Mouse (Mus musculus) left cerebral cortex, adult 9 months (tissue): Measurements from ENCODE around the gene Smagp.
A peak's percentile ranks its signal among the peaks of the same experiment; 100 is the strongest.

Source experiments
- DNase-seq, 2 experiments: peaks; one replicate each; pipeline ENCODE4 v3.0.0; 2022; ENCODE audit warnings: low spot score in 2 of 2

The Smagp gene

GRCm38 (mm10) chr15:100636700-100637501 lies at the start of gene Smagp:
TSS of gene Smagp (minus strand) at chr15:100636940.
- no peak for DNase-seq

DNA sequence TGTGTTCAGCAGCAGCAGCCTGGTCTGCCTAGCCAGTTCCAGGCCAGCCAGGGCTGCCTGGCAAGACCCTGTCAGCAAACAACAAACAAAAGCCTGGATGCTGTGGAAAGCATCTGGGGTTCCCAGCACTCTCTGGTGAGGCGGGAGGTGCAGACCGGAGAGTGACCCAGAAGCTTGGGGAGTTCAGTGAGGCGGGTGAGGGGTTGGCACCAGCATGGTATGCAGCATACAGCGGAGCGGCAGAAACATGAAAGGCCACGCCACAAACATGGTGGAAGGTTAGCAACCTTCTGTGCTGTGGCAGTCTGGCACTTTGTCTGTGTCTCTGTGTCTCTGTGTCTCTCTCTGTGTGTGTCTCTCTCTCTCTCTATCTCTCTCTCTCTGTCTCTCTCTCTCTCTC lies 49.7 kb upstream of the Smagp start:
- DNase-seq, result no peak

GRCm38 (mm10) chr15:100685849-100686248 lies 49.1 kb upstream of the Smagp start:
- no peak for DNase-seq

- no peak for DNase-seq
Measured at GRCm38 (mm10) chr15:100685255-100685654, 48.5 kb upstream of the Smagp start.

DNA sequence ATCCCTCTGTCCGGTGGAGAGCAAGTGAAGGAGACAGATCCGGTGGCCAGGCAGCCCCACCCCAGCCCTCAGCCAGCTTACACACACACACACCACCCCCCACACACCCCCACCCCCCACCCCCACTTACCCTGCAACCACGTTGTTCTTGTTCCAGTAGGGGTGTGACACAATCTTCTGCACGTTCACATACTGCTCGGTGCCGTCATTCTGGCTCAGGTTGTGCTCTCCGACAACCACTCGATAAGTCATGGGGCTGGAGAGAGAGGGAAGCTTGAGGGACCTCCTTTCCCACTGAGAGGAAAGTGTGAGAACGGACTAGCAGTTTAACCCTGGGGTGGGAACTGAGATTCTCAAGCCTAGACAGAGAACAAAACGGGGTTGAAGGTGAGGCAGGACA lies 47.7 kb upstream of the Smagp start:
- no peak for DNase-seq

- DNase-seq, result peak in 1 of 2 experiments; percentile 86
Measured at GRCm38 (mm10) chr15:100683041-100683440, 46.3 kb upstream of the Smagp start.

- no peak for DNase-seq
Measured at GRCm38 (mm10) chr15:100681770-100682169, 45.0 kb upstream of the Smagp start.

DNA sequence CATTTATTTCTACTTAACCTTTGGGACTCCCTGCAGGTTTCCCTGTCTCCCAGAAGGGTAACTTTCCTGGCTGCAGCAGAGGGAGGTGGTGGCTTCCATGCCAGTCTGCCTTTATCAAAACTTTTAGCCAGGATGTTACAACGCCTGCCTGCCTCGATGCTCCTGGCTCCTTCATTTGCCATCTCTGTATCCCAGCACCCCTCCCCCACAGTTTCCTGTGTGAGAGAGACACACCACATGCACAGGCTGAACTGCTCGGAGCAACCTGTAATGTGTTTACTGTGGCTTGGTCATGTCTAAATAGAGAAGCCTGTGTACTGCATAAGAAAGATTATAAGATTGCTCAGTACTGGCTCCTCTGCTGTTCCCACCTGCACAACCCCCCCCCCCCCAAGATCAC lies 43.6 kb upstream of the Smagp start:
- DNase-seq, result no peak

GRCm38 (mm10) chr15:100679005-100679404 lies 42.3 kb upstream of the Smagp start:
- no peak for DNase-seq

DNA sequence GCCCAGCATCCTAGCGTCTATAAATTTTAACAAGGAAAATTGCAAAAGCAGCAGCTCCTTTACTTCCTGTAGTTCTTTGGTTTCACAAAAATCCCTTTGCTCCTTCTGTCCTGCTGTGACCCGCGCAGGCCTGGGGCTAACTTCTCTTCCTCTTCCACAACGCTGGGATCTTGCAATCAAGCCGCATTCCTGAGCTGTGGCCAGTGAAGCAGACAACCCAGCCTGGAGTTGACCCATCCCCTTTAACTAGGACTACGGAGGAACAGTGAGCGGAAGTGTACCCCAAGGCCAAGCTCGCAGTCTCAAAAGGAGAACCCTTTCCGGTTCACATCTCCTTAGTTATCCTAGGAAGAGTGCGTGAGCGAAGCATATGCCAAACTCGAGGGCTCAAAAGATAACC lies 41.8 kb upstream of the Smagp start:
- DNase-seq, result no peak

- no peak for DNase-seq
Measured at GRCm38 (mm10) chr15:100677675-100678074, 40.9 kb upstream of the Smagp start.

DNA sequence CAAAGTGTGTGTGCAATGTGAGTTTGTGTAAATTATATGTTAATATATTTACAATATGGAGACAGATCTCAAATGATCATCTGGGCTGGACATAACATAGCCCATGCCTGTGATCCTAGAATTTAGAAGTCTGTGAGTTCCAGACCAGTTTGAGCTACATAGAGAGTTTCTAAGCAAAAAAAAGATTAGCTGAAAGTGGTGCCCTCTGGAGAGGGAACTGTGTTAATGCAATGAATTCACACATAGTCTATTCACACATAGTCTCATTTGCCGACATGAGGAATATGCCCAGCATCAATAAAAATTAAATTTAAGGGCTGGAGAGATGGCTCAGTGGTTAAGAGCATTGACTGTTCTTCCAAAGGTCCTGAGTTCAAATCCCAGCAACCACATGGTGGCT lies 39.8 kb upstream of the Smagp start:
- no peak for DNase-seq

GRCm38 (mm10) chr15:100675486-100675885 lies 38.7 kb upstream of the Smagp start:
- DNase-seq, result no peak

DNA sequence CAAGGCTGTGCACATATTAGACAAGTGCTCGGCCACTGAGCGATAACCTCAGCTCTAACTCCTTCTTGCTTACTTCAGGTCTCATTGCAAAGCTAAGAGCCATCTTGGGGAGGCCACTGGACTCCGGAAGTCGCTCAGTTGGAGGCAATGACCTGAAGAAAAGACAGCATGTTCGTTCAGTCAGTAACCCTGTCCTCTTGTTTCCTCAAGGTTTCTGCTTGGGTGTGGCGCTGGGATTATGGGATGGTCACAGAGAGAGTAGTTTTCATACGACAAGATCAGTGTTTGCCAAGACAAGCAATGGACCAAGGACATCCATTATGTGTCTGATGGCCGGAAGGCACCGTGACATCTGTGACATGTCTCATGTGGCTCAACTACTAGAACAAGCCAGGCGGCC lies 37.8 kb upstream of the Smagp start:
- DNase-seq, result no peak

GRCm38 (mm10) chr15:100673585-100674391 lies 37.0 kb upstream of the Smagp start:
- DNase-seq, result no peak

GRCm38 (mm10) chr15:100670833-100671232 lies 34.1 kb upstream of the Smagp start:
- no peak for DNase-seq

GRCm38 (mm10) chr15:100670004-100670403 lies 33.3 kb upstream of the Smagp start:
- DNase-seq, result no peak

DNA sequence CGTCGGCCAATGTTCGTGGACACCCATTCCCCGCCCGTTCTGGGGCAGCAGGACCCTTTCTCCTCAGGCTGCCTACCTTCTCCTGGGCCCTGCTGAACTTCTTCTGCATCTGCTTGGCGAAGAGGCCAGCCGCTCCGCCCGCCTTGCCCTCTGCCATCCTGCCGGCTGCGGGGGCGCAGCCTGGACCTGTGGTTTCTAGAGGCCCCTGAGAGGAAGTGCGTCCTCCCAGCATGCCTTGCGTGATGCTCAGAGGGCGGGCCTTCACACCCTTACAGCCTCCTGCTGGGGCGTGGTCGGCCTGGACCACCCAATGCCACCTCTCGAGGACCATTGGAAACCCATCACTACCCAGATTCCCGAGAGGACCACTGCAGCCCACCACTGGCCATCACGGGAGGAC lies 32.6 kb upstream of the Smagp start, which contains the start of gene Bin2:
Gene Bin2 (minus strand): TSS at position 217 of the 400 bp plus-strand sequence.
- no peak for DNase-seq

DNA sequence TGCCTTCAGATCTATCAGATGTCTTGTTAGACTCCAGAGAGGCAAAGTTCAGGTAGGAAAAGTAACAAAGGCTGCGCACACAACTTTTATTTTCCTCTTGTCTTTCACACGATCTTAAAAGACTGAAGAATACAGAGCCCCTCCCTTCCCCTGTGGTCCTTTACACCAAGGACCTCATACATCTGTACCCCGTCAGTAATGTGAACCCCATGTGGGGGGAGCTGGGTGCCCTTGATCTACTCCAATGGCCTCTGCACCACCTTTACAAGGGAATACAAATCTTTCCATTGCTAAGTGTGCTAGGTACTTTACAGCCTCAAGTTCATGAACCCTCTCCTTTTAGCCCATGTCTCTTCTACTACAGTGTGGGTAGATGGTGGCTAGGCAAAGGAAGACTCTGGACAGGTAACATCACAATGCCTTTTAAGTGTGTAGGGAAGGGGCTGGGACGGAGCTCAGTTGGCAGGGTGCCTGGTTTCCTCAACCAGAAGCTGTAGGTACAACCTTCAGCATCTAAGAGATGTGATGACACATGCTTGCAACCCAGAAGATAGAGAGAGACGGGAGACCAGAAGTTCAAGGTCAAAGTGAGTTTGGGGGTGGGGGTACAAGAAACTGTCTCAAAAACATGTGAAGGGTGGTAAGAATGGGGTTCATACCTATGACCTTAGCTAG lies 31.3 kb upstream of the Smagp start:
- DNase-seq, result no peak

GRCm38 (mm10) chr15:100667420-100667819 lies 30.7 kb upstream of the Smagp start:
- no peak for DNase-seq

GRCm38 (mm10) chr15:100666851-100667250 lies 30.1 kb upstream of the Smagp start:
- DNase-seq, result no peak

GRCm38 (mm10) chr15:100666219-100666696 lies 29.5 kb upstream of the Smagp start:
- no peak for DNase-seq
